Mouse (Mus musculus) cortical plate, adult 2 months (tissue): Measurements from ENCODE around the gene Susd1.

Source experiments
- CTCF ChIP-seq: fragments of 200-500 bp; IDR thresholded peaks from 2 replicates; pipeline ENCODE4 v1.5.1; 2011; ENCODE audit warnings: mild to moderate bottlenecking, control low read depth, low read length; ENCODE audit not compliant: insufficient read depth; ENCODE audit errors: extremely low read depth
- POLR2A ChIP-seq: fragments of 200-500 bp; IDR thresholded peaks from 2 replicates; pipeline ENCODE4 v1.6.1; 2011; ENCODE audit warnings: mild to moderate bottlenecking, low read length, control low read depth; ENCODE audit not compliant: insufficient read depth; ENCODE audit errors: extremely low read depth

DNA sequence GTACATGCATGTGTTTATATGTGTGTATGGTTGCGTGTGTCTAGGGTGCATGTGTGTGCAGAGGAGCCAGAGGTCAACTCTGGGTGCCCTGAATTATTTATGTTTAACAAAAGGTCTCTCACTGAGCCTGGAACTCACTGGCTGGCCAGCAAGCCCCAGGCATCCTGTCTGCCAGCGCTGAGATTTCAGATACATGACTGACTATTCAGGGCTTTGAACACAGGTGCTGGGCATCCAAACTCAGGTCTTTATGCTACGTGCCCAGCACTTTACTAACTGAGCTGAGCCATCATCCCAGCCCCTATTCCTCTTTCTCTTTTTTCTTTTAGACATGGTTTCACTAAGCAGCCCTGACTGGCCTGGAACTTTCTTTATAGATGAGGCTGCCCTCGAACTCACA, 59.8 kb downstream of the Susd1 start:
- no peak for TF ChIP-seq CTCF
- TF ChIP-seq POLR2A = no peak
